Mouse (Mus musculus) brain, embryonic 14.5 days (tissue): ENCODE measurements at regions not wholly inside any gene's neighbourhood (a gene's known extent, or its start where the extent isn't known, plus 50 kb on each side); places are given as distances from the start of the nearest gene placed in this dataset.
"Not testable (repeated sequence)": the region's sequence is repeated elsewhere in the genome, so short reads cannot be mapped to it uniquely, and the experiment has no call there.

Source experiments
- DNase-seq: peaks from one replicate; pipeline ENCODE4 v3.0.0-alpha.2; 2011; ENCODE audit warnings: low read depth
- CTCF ChIP-seq: fragments of 200-500 bp; IDR thresholded peaks from 2 replicates; pipeline ENCODE4 v1.5.1; 2012; ENCODE audit warnings: inconsistent platforms, mild to moderate bottlenecking, moderate library complexity, borderline replicate concordance; ENCODE audit not compliant: insufficient read depth, insufficient read length; ENCODE audit errors: extremely low read depth
- POLR2A ChIP-seq: fragments of 200-500 bp; IDR thresholded peaks from 2 replicates; pipeline ENCODE4 v1.6.1; 2012; ENCODE audit warnings: mild to moderate bottlenecking, inconsistent platforms, borderline replicate concordance; ENCODE audit not compliant: poor library complexity, insufficient read depth, insufficient read length, severe bottlenecking; ENCODE audit errors: extremely low read depth

DNA sequence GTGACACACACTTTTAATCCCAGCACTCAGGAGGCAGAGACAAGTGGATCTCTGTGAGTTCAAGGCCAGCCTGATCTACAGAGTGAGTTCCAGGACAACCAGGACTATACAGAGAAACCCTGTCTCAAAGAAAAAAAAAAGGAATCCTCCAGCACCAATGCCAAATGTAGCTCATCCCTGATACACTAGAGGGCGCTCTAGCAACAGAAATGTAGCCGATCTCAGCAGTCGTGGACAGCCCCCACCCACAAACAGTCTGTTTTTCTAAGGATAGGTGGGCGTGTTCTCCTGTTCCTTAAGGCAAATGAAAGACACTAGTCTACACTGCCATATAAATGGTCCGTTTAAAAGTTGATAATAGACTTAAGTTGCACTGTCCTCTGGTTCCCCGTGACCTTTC, 2447.9 kb upstream of the Gm8797 start:
- DNase-seq: peak; percentile 22
- peak; percentile 39; the same call in 1 of the 2 replicates for TF ChIP-seq CTCF

DNA sequence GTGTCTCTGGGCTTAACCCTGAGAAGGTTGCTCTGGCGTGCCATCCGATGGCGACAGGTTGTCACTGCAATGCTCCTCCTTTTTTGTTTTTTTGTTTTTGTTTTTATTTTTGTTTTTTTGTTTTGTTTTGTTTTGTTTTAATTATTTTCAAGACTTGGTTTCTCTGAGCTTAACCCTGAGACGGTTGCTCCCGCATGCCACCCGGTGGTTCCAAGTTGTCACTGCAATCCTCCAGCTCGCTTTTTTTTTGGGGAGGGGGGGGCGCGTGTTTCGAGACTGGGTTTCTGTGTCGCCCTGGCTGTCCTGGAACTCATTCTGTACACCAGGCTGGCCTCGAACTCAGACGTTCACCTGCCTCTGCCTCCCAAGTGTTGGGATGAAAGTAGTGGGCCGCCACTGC, 2442.1 kb upstream of the Gm8797 start:
- peak; percentile 5 for DNase-seq
- peak; percentile 40; the same call in 1 of the 2 replicates for TF ChIP-seq CTCF
- no peak for TF ChIP-seq POLR2A

DNA sequence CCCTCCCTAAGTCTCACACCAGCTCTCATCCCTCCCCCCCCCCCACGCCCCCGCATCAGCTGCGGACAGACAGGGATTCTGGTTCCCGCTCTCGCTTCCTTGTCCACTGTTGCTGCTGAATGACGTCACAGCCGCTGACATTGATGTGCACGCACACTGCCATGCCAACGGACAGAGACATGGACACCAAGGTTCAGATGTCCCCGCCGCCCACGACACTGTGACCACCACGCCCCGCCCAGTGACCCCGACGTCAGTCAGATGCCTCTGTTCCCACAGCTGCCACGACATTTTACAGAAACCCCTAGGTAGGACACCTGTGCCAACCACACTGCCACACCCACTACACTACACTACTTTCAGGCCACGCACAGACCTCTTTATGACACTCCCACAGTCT, 2441.6 kb upstream of the Gm8797 start:
- no peak for TF ChIP-seq POLR2A
- TF ChIP-seq CTCF: no peak
- DNase-seq: no peak

- no peak for TF ChIP-seq POLR2A
- 0 out of 2 replicates have a peak, but pooled peaks have one; percentile 16 for TF ChIP-seq CTCF
- peak; percentile 42 for DNase-seq
Observed at GRCm38 (mm10) chr3:3310811-3311210, 2439.8 kb upstream of the Gm8797 start.

DNA sequence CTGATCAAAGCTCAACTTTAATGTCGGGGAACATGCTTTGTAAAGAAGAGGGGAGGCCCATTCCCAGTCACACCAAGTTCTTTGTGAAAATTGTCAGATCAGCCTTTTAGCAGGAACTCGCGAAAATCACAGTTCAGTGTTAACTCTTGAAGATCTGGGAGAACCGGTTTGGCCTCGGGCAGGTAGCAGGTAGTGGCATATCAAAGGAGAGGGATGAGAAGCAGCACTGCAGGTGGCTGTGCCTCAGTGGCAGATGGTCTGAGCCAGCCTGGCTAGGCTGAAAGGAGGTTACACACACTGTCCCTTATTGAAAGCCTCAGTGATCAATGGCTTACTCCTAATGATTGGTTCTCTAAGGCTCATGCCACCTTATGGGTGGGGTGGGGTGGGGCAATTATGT, 2401.0 kb upstream of the Gm8797 start:
- TF ChIP-seq CTCF (no peak), POLR2A (no peak)
- DNase-seq: no peak

DNA sequence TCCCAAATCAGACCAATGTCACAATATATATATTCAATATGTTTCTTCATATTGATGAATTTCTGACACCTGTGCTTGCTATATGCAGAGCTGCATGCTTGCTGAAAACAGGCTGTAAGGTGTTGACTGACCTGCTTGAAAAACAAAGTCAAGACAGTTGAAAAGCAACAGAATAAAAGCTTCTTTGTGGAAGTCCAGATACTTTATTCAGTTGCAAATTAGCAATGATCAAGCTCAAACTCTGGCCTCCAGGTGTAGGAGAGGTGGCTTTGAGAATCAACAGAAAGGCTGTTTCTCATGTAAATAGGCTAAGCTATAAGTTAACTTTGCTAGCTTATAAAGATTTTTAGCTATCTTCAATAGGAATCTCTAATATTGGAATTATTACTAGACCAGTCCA, 2379.7 kb upstream of the Gm8797 start:
- DNase-seq: not testable (repeated sequence)

DNA sequence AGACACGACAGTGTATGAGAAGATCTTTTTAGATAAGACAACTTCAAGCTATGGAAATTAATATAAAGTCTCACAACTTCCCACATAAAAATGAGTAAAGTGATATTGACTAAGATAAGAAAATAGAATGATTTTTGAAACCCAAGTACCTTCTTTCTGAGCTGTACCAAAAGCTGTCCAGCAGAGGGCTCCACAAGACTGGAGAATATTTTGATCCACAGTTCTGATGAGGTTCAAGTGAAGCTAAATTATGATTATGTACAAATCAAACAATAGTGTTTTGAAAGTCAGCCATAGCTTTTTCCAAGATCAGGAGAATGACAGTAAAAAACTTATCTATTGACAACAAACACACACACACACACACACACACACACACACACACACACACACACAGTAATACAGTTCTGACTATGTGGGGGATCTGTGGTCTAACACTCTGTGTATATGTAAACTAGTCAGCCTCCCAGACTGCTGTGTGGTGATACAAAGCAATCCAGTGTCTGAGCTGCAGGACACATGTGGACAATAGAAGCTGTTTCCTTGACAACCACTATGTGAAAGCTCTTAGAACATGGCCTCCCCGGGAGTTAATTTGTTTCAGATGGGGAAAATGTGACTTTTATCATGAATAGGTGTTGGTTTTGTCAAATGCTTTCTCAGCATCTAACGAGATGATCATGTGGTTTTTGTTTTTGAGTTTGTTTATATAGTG, 2362.4 kb upstream of the Gm8797 start:
- DNase-seq: peak; percentile 83

More for the DNA sequence above, 2362.4 kb upstream of the Gm8797 start:
- TF ChIP-seq CTCF (no peak), POLR2A (no peak)
